9 mouse cellular contexts compared by ENCODE assay signal in the genomic region with DNA sequence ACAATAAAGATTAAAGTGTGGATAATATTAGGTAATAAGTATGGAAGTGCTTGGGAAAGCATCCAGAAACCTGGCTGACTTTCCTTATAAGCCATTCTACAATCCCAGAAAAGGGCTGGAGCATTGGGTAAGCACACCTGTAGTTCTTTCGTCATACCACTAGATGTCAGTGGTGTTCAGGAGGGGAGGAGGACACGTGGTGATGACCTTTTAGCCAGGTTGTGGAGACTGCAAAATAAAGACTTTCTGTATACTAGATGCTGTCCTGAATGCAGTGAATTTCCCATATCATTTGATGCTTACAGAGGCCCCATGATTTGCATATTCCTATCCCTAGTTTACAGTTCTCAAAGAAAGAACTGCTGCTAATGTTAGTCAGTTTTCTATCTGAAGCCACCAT.
DNase-seq lines count a peak whose midpoint lies in the region; ATAC-seq and TF ChIP-seq lines count a peak whose summit lies in the region.
"Had no signal": no experiment of that assay in that cellular context is flagged by ENCODE, and none has a peak within 500 bp of the region (broad histone marks: within the 10 kb centered on the region; RNA-seq: fewer than 3 reads in every experiment).

No protein-coding gene starts in this region.

- WGBS in midbrain, embryonic 13.5 days = 2% methylated on average over 2 of the region's 2 CpGs

- H3K27ac ChIP-seq in midbrain, embryonic 13.5 days = no peak overlapping the region

- peak; percentile 49 for DNase-seq in kidney, adult 9 months
- no peak for DNase-seq in kidney, postnatal 4 days
- no peak for DNase-seq in G1E (ENCODE audit: low spot score)
- DNase-seq in cerebellum, adult 9-10 months = peak; percentile 57
- peak; percentile 43 to 63 for DNase-seq in heart, postnatal 10 days
- DNase-seq in left cerebral cortex, postnatal 4 days = no peak
- DNase-seq in layer of hippocampus, postnatal 25 days (ENCODE audit: extremely low spot score in 1 of 2, low spot score in 1 of 2) = no peak

- peak; percentile 38 for TF ChIP-seq CTCF in G1E (IDR thresholded peaks at IDR 0.05; ENCODE audit: low read depth, low read length)

- ATAC-seq in G1E (ENCODE audit: extremely low read depth, insufficient number of reproducible peaks, low FRiP score, poor library complexity, severe bottlenecking) = no peak
- ATAC-seq in midbrain, embryonic 13.5 days = 0 out of 2 replicates have a peak, but pooled peaks have one; percentile 55

- no peaks in the 10 kb centered on the region for H3K27me3 ChIP-seq in G1E (ENCODE audit: insufficient read depth, low read length)
- no peaks in the 10 kb centered on the region for H3K27me3 ChIP-seq in midbrain, embryonic 13.5 days

- intact Hi-C loops in heart, postnatal 10 days (cut with DNase I) = loop anchor here (1.0 to 5.0 kb wide), 2 partner anchors 258 to 396 kb away; no protein-coding TSS in a partner anchor
- intact Hi-C loops in left cerebral cortex, postnatal 4 days (cut with DNase I) = loop anchor here (2.0 kb wide), 1 partner anchor 398 kb away; no protein-coding TSS in a partner anchor

- H3K4me1 ChIP-seq in G1E (ENCODE audit: insufficient read depth, low read depth, low read length) = no peaks in the 10 kb centered on the region
- peaks cover 9% of the 10 kb centered on the region; the same call in 1 of the 2 replicates for H3K4me1 ChIP-seq in midbrain, embryonic 13.5 days (replicated peaks)

- H3K4me3 ChIP-seq in G1E (ENCODE audit: low read depth, low read length) = no peak overlapping the region
- no peak overlapping the region for H3K4me3 ChIP-seq in midbrain, embryonic 13.5 days (replicated peaks)
- H3K4me3 ChIP-seq: erythroblast, embryonic 14.5 days had no signal

- H3K9ac ChIP-seq in midbrain, embryonic 13.5 days (replicated peaks) = no peak overlapping the region

- no peak overlapping the region for H3K4me2 ChIP-seq in midbrain, embryonic 13.5 days (replicated peaks)

- peaks cover 19% of the 10 kb centered on the region for H3K9me3 ChIP-seq in G1E (replicated peaks)
- no peaks in the 10 kb centered on the region for H3K9me3 ChIP-seq in midbrain, embryonic 13.5 days

- H3K36me3 ChIP-seq in G1E (replicated peaks) = no peaks in the 10 kb centered on the region
- no peaks in the 10 kb centered on the region for H3K36me3 ChIP-seq in midbrain, embryonic 13.5 days

Comparison
In these comparisons a context has a peak if more than half of its experiments do, and no peak if none do; other contexts are left out.
1. DNase-seq: peak in kidney, adult 9 months (single experiment), cerebellum, adult 9-10 months (single experiment) and heart, postnatal 10 days (2 of 2); none in kidney, postnatal 4 days (0 of 2), G1E (single experiment), left cerebral cortex, postnatal 4 days (single experiment) and layer of hippocampus, postnatal 25 days (0 of 2).